Mouse (Mus musculus): ENCODE data around the gene Cdc6.

- TF ChIP-seq CTCF (IDR thresholded peaks at IDR 0.05; ENCODE audit: extremely low read depth, insufficient read length, insufficient replicate concordance, low read depth, low read length) (no peak), POLR2A (IDR thresholded peaks at IDR 0.05; ENCODE audit: low read depth, low read length) (no peak)
These were observed 11.4 kb downstream of the Cdc6 start for GRCm38 (mm10) chr11:98919009-98919408.

Measured in small intestine, adult 2 months (tissue).